Comparison of ENCODE assay signal across 8 mouse cellular contexts in genomic region chr11:75194850-75195461, GRCm38 (mm10). TPM values are rescaled to one million over a fixed set of nuclear protein-coding genes. Genes with fewer than 3 reads are reported as not detected.
DNase-seq lines count a peak whose midpoint lies in the region; ATAC-seq and TF ChIP-seq lines count a peak whose summit lies in the region.

No protein-coding gene starts in this region.

- peaks cover 32% of the 10 kb centered on the region for H3K27me3 ChIP-seq in forebrain, postnatal 0 days (ENCODE audit: insufficient read depth, low read length)
- H3K27me3 ChIP-seq in lung, embryonic 14.5 days (ENCODE audit: insufficient read depth, low read length): peaks cover 47% of the 10 kb centered on the region
- H3K27me3 ChIP-seq in small intestine, adult 2 months (ENCODE audit: control insufficient read depth, insufficient read depth, low read length): no peaks in the 10 kb centered on the region

- no peak overlapping the region for H3K27ac ChIP-seq in forebrain, postnatal 0 days (ENCODE audit: low read depth, low read length)
- no peak overlapping the region for H3K27ac ChIP-seq in lung, embryonic 14.5 days (ENCODE audit: low read depth)
- H3K27ac ChIP-seq in small intestine, adult 2 months (ENCODE audit: insufficient read depth, low read depth, low read length): no peak overlapping the region

- H3K9ac ChIP-seq in forebrain, postnatal 0 days: peak overlapping the region; percentile 52
- no peak overlapping the region; the same call in 1 of the 2 replicates for H3K9ac ChIP-seq in lung, embryonic 14.5 days

- no peaks in the 10 kb centered on the region for H3K36me3 ChIP-seq in forebrain, postnatal 0 days (ENCODE audit: insufficient read depth)
- H3K36me3 ChIP-seq in lung, embryonic 14.5 days (ENCODE audit: insufficient read depth): no peaks in the 10 kb centered on the region
- H3K36me3 ChIP-seq in small intestine, adult 2 months (ENCODE audit: control insufficient read depth, insufficient read depth, low read length): no peaks in the 10 kb centered on the region

- peaks cover 14% of the 10 kb centered on the region; the same call in 1 of the 2 replicates for H3K4me1 ChIP-seq in forebrain, postnatal 0 days (ENCODE audit: insufficient read depth)
- H3K4me1 ChIP-seq in lung, embryonic 14.5 days (ENCODE audit: insufficient read depth): peaks cover 4% of the 10 kb centered on the region
- H3K4me1 ChIP-seq in small intestine, adult 2 months (ENCODE audit: control insufficient read depth, insufficient read depth, insufficient read length, low read length): peaks cover 20% of the 10 kb centered on the region

- no peak for TF ChIP-seq POLR2A in small intestine, adult 2 months (IDR thresholded peaks at IDR 0.05; ENCODE audit: low read depth, low read length)

- WGBS in forebrain, postnatal 0 days: under 1% methylated on average over 39 of the region's 39 CpGs
- under 1% methylated on average over 38 of the region's 39 CpGs for whole genome bisulfite sequencing in lung, embryonic 14.5 days
- 2% methylated on average over 39 of the region's 39 CpGs for WGBS in small intestine, adult 2 months

- peak; percentile 21; the same call in 1 of the 2 replicates for ATAC-seq in forebrain, postnatal 0 days
- ATAC-seq in lung, embryonic 14.5 days (ENCODE audit: insufficient read depth): no peak

- peak overlapping the region; percentile 47 for H3K4me3 ChIP-seq in forebrain, postnatal 0 days (ENCODE audit: low read depth, low read length)
- H3K4me3 ChIP-seq in lung, embryonic 14.5 days (ENCODE audit: low read depth, low read length): peak overlapping the region; percentile 58
- peak overlapping the region; percentile 94 for H3K4me3 ChIP-seq in small intestine, adult 2 months (ENCODE audit: low read depth, low read length)

- no peaks in the 10 kb centered on the region for H3K9me3 ChIP-seq in forebrain, postnatal 0 days (ENCODE audit: low read length)
- H3K9me3 ChIP-seq in lung, embryonic 14.5 days (ENCODE audit: low read depth, low read length): no peaks in the 10 kb centered on the region; the same call in 1 of the 2 replicates

- DNase-seq in urinary bladder, adult 2 months (ENCODE audit: low spot score): peak; percentile 53
- no peak for DNase-seq in urinary bladder, postnatal 10 days (ENCODE audit: low spot score)
- DNase-seq in cerebellum, adult 11-12 months: peak; percentile 87
- peak; percentile 73 for DNase-seq in forebrain, postnatal 0 days
- peak; percentile 78 for DNase-seq in kidney, adult 18-20 months
- peak; percentile 81 for DNase-seq in lung, embryonic 14.5 days
- DNase-seq in layer of hippocampus, postnatal 25 days (ENCODE audit: extremely low spot score in 1 of 2, low spot score in 1 of 2): no peak

- TF ChIP-seq CTCF in forebrain, postnatal 0 days (IDR thresholded peaks at IDR 0.05; ENCODE audit: low read depth): peak; percentile 36; the same call in 1 of the 2 replicates
- peak; percentile 31; the same call in 1 of the 2 replicates for TF ChIP-seq CTCF in lung, embryonic 14.5 days (IDR thresholded peaks at IDR 0.05; ENCODE audit: low read depth)
- no peak for TF ChIP-seq CTCF in small intestine, adult 2 months (IDR thresholded peaks at IDR 0.05; ENCODE audit: extremely low read depth, insufficient read length, insufficient replicate concordance, low read depth, low read length)

- peak overlapping the region; percentile 73 for H3K4me2 ChIP-seq in forebrain, postnatal 0 days (ENCODE audit: low read depth)
- peak overlapping the region; percentile 87 for H3K4me2 ChIP-seq in lung, embryonic 14.5 days

RNA-seq across cellular contexts. Expression of gene Rtn4rl1, which starts 1.4 kb away (rescaled TPM):
- 23.3 and 34.8 TPM in 2 replicates for polyA plus RNA-seq in urinary bladder, adult 2 months (2012; rRNA removed)
- total RNA-seq in forebrain, postnatal 0 days (2014; rRNA removed): 10.6 and 11.0 TPM in 2 replicates
- polyA plus RNA-seq in forebrain, postnatal 0 days (2015; fragmentation: Nextera tagmentation; extraction: Ambion mirVana): 11.9 and 15.6 TPM in 2 replicates
- 1.1 and 1.5 TPM in 2 replicates for polyA plus RNA-seq in lung, embryonic 14.5 days (2014; fragmentation: Nextera tagmentation; extraction: Ambion mirVana)
- polyA plus RNA-seq in small intestine, adult 2 months (2012; rRNA removed): 8.6 and 11.8 TPM in 2 replicates
- total RNA-seq in layer of hippocampus, postnatal 25 days (2021): 100 to 1,000 TPM in 1 of 2 experiments, 10 to 100 TPM in 1; 94.7 to 106 TPM

RNA-seq across cellular contexts. Expression of gene Dph1, which starts 3.9 kb away (rescaled TPM):
- 20.1 and 26.6 TPM in 2 replicates for polyA plus RNA-seq in urinary bladder, adult 2 months (2012; rRNA removed)
- total RNA-seq in forebrain, postnatal 0 days (2014; rRNA removed): 19.5 and 21.0 TPM in 2 replicates
- polyA plus RNA-seq in forebrain, postnatal 0 days (2015; fragmentation: Nextera tagmentation; extraction: Ambion mirVana): 12.7 and 13.8 TPM in 2 replicates
- 25.0 and 26.5 TPM in 2 replicates for polyA plus RNA-seq in lung, embryonic 14.5 days (2014; fragmentation: Nextera tagmentation; extraction: Ambion mirVana)
- 9.9 and 13.7 TPM in 2 replicates for polyA plus RNA-seq in small intestine, adult 2 months (2012; rRNA removed)
- 10 to 100 TPM; 35.4 to 36.1 TPM for total RNA-seq in layer of hippocampus, postnatal 25 days (2021)

RNA-seq across cellular contexts. Expression of gene Ovca2, which starts 16.3 kb away (rescaled TPM):
- polyA plus RNA-seq in urinary bladder, adult 2 months (2012; rRNA removed): 16.0 and 19.9 TPM in 2 replicates
- 15.5 and 19.6 TPM in 2 replicates for total RNA-seq in forebrain, postnatal 0 days (2014; rRNA removed)
- 11.5 and 16.3 TPM in 2 replicates for polyA plus RNA-seq in forebrain, postnatal 0 days (2015; fragmentation: Nextera tagmentation; extraction: Ambion mirVana)
- polyA plus RNA-seq in lung, embryonic 14.5 days (2014; fragmentation: Nextera tagmentation; extraction: Ambion mirVana): 28.6 and 29.9 TPM in 2 replicates
- polyA plus RNA-seq in small intestine, adult 2 months (2012; rRNA removed): 12.8 and 14.2 TPM in 2 replicates
- total RNA-seq in layer of hippocampus, postnatal 25 days (2021): 10 to 100 TPM; 18.2 to 18.3 TPM

RNA-seq across cellular contexts. Expression of gene Hic1, which starts 25.6 kb away (rescaled TPM):
- polyA plus RNA-seq in urinary bladder, adult 2 months (2012; rRNA removed): 16.9 and 20.7 TPM in 2 replicates
- total RNA-seq in forebrain, postnatal 0 days (2014; rRNA removed): 4.2 and 4.5 TPM in 2 replicates
- polyA plus RNA-seq in forebrain, postnatal 0 days (2015; fragmentation: Nextera tagmentation; extraction: Ambion mirVana): 1.7 TPM in 2 replicates
- 14.0 and 15.6 TPM in 2 replicates for polyA plus RNA-seq in lung, embryonic 14.5 days (2014; fragmentation: Nextera tagmentation; extraction: Ambion mirVana)
- 22.9 and 29.6 TPM in 2 replicates for polyA plus RNA-seq in small intestine, adult 2 months (2012; rRNA removed)
- total RNA-seq in layer of hippocampus, postnatal 25 days (2021): 1 to 10 TPM; 2.5 to 3.2 TPM

Comparison
In these comparisons a context has a peak if more than half of its experiments do, and no peak if none do; other contexts are left out.
1. DNase-seq: peak in urinary bladder, adult 2 months (single experiment), cerebellum, adult 11-12 months (single experiment), forebrain, postnatal 0 days (single experiment), kidney, adult 18-20 months (single experiment) and lung, embryonic 14.5 days (single experiment); none in urinary bladder, postnatal 10 days (single experiment) and layer of hippocampus, postnatal 25 days (0 of 2).
2. Peak in every context shown above with its lines, with median percentiles within 50 percentile points of each other: H3K4me3 ChIP-seq.